Mouse (Mus musculus) hindbrain, postnatal 0 days (tissue): Measurements from ENCODE around the gene Cse1l. TPM values are rescaled to one million over a fixed set of nuclear protein-coding genes. Genes with fewer than 3 reads are reported as not detected.
A peak's percentile ranks its signal among the peaks of the same experiment; 100 is the strongest.

Experiments used
- ATAC-seq: fragments of 200-750 bp; cut with Nextera tagmentation; 2 replicates; pipeline ENCODE4 v1.8.0; 2017; ENCODE audit warnings: mild to moderate bottlenecking, moderate TSS enrichment, moderate library complexity
- DNase-seq: peaks from one replicate; pipeline ENCODE4 v3.0.0-alpha.2; 2015; ENCODE audit warnings: low spot score
- H3K27ac ChIP-seq: fragments of 300-500 bp; sonication (generic); 2 replicates; pipeline ENCODE4 v1.5.1; 2014; ENCODE audit warnings: mild to moderate bottlenecking
- H3K27me3 ChIP-seq: fragments of 300-500 bp; sonication (generic); 2 replicates; pipeline ENCODE4 v1.6.1; 2014; ENCODE audit warnings: low read length, mixed read lengths; ENCODE audit not compliant: insufficient read depth
- H3K36me3 ChIP-seq: fragments of 300-500 bp; sonication (generic); 2 replicates; pipeline ENCODE4 v1.6.1; 2014; ENCODE audit warnings: low read length, mixed read lengths; ENCODE audit not compliant: insufficient read depth
- H3K4me1 ChIP-seq: fragments of 300-500 bp; sonication (generic); 2 replicates; pipeline ENCODE4 v1.6.1; 2014; ENCODE audit warnings: antibody characterized with exemption, low read length, mixed read lengths; ENCODE audit not compliant: insufficient read depth
- H3K4me2 ChIP-seq: fragments of 300-500 bp; sonication (generic); 2 replicates; pipeline ENCODE4 v1.6.1; 2014; ENCODE audit warnings: low read depth, mild to moderate bottlenecking, low read length, moderate library complexity, mixed read lengths
- H3K4me3 ChIP-seq: fragments of 300-500 bp; sonication (generic); 2 replicates; pipeline ENCODE4 v1.5.1; 2014; ENCODE audit warnings: low read length
- H3K9ac ChIP-seq: fragments of 300-500 bp; sonication (generic); replicated peaks from 2 replicates; pipeline ENCODE4 v1.6.1; 2014; ENCODE audit warnings: mild to moderate bottlenecking, low read length, moderate library complexity, mixed read lengths
- H3K9me3 ChIP-seq: fragments of 300-500 bp; sonication (generic); 2 replicates; pipeline ENCODE4 v1.6.1; 2016; ENCODE audit warnings: low read length, mixed read lengths
- CTCF ChIP-seq: IDR thresholded peaks from 2 replicates; pipeline ENCODE4 v1.5.1; 2016; ENCODE audit warnings: antibody characterized with exemption, control low read depth, low read depth
- WGBS: fragments of 180-500 bp; shearing (Covaris S2); extraction: QIAGEN DNeasy Blood & Tissue Kit; methylation state at CpG from one replicate; pipeline ENCODE4 v1.1.7; 2014; 5-methylcytosine and 5-hydroxymethylcytosine counted together
- polyA plus RNA-seq: library from polyadenylated mRNA; unstranded; fragments of >200 nt; fragmentation: Nextera tagmentation; extraction: Ambion mirVana; gene quantifications from 2 replicates; pipeline ENCODE4 v1.2.1, GENCODE M21; 2015
- total RNA-seq: library from RNA; depleted of rRNA; stranded (reverse); fragments of >200 nt; gene quantifications from 2 replicates; pipeline ENCODE4 v1.2.3, GENCODE M21; 2014

The Cse1l gene
- total and polyA plus RNA-seq, 2 experiments from 2014 or later: 68.1 to 78.7 TPM

- Histone ChIP-seq H3K9ac (no peak overlapping the region), H3K4me1 (no peaks in the 10 kb centered on the region), H3K4me2 (no peak overlapping the region), H3K27me3 (no peaks in the 10 kb centered on the region), H3K4me3 (no peak overlapping the region), H3K36me3 (peaks cover 75% of the 10 kb centered on the region), H3K9me3 (no peaks in the 10 kb centered on the region), H3K27ac (no peak overlapping the region)
- ATAC-seq: no peak
- no peak for TF ChIP-seq CTCF
- 80% methylated on average over 1 of the region's 1 CpGs for WGBS
- no peak for DNase-seq
Measured at GRCm38 (mm10) chr2:166948246-166948645, 42.4 kb downstream of the Cse1l start.

GRCm38 (mm10) chr2:166948936-166949335 is 43.1 kb downstream of the Cse1l start:
- 88% methylated on average over 10 of the region's 10 CpGs for WGBS
- ATAC-seq (no peak), DNase-seq (no peak)
- TF ChIP-seq CTCF: no peak
- no peaks in the 10 kb centered on the region for H3K27me3 ChIP-seq
- H3K27ac ChIP-seq: no peak overlapping the region
- H3K9ac ChIP-seq: no peak overlapping the region
- peaks cover 75% of the 10 kb centered on the region for H3K36me3 ChIP-seq
- H3K4me2 ChIP-seq: no peak overlapping the region
- H3K4me3 ChIP-seq: no peak overlapping the region
- H3K4me1 ChIP-seq: no peaks in the 10 kb centered on the region
- no peaks in the 10 kb centered on the region for H3K9me3 ChIP-seq

- Histone ChIP-seq H3K36me3 (peaks cover 76% of the 10 kb centered on the region), H3K27ac (no peak overlapping the region), H3K27me3 (no peaks in the 10 kb centered on the region)
Measured at GRCm38 (mm10) chr2:166950853-166951648, 45.2 kb downstream of the Cse1l start.

GRCm38 (mm10) chr2:166952151-166952550 is 46.3 kb downstream of the Cse1l start:
- H3K4me1 ChIP-seq: no peaks in the 10 kb centered on the region
- peaks cover 73% of the 10 kb centered on the region for H3K36me3 ChIP-seq
- no peak overlapping the region for H3K9ac ChIP-seq
- no peak overlapping the region for H3K27ac ChIP-seq
- DNase-seq (no peak), ATAC-seq (no peak)
- TF ChIP-seq CTCF: no peak
- H3K4me3 ChIP-seq: no peak overlapping the region
- H3K27me3 ChIP-seq: no peaks in the 10 kb centered on the region
- H3K9me3 ChIP-seq: no peaks in the 10 kb centered on the region
- 80% methylated on average over 6 of the region's 6 CpGs for WGBS
- H3K4me2 ChIP-seq: no peak overlapping the region

More at GRCm38 (mm10) chr2:166950853-166951648, 45.2 kb downstream of the Cse1l start:
- TF ChIP-seq CTCF: peak; percentile 31; the same call in 1 of the 2 replicates
- WGBS: 63% methylated on average over 14 of the region's 14 CpGs
- no peak overlapping the region for H3K4me2 ChIP-seq
- no peak overlapping the region for H3K4me3 ChIP-seq
- H3K9ac ChIP-seq: no peak overlapping the region
- ATAC-seq: no peak
- H3K4me1 ChIP-seq: no peaks in the 10 kb centered on the region
- H3K9me3 ChIP-seq: no peaks in the 10 kb centered on the region
- DNase-seq: peak; percentile 74

- peaks cover 39% of the 10 kb centered on the region for H3K36me3 ChIP-seq
- H3K27me3 ChIP-seq: no peaks in the 10 kb centered on the region
- no peak overlapping the region for H3K9ac ChIP-seq
- TF ChIP-seq CTCF: peak; percentile 56
- ATAC-seq (no peak), DNase-seq (peak; percentile 65)
- H3K27ac ChIP-seq: no peak overlapping the region
- no peak overlapping the region for H3K4me2 ChIP-seq
- WGBS: 55% methylated on average over 7 of the region's 7 CpGs
- no peaks in the 10 kb centered on the region for H3K4me1 ChIP-seq
- H3K4me3 ChIP-seq: no peak overlapping the region
- no peaks in the 10 kb centered on the region for H3K9me3 ChIP-seq
Measured at GRCm38 (mm10) chr2:166956805-166957204, 51.0 kb downstream of the Cse1l start.

- 62% methylated on average over 8 of the region's 8 CpGs for WGBS
Measured at GRCm38 (mm10) chr2:166960648-166961330, 54.9 kb downstream of the Cse1l start.

GRCm38 (mm10) chr2:166963257-166963656 is 57.4 kb downstream of the Cse1l start:
- ATAC-seq: no peak

More at GRCm38 (mm10) chr2:166960648-166961330, 54.9 kb downstream of the Cse1l start:
- H3K4me3 ChIP-seq: no peak overlapping the region
- no peak overlapping the region for H3K27ac ChIP-seq
- no peak for ATAC-seq
- TF ChIP-seq CTCF: no peak
- H3K27me3 ChIP-seq: no peaks in the 10 kb centered on the region
- H3K4me2 ChIP-seq: no peak overlapping the region
- H3K4me1 ChIP-seq: no peaks in the 10 kb centered on the region
- no peak overlapping the region for H3K9ac ChIP-seq
- no peaks in the 10 kb centered on the region for H3K9me3 ChIP-seq
- no peak for DNase-seq
- H3K36me3 ChIP-seq: peaks cover 14% of the 10 kb centered on the region

More at GRCm38 (mm10) chr2:166963257-166963656, 57.4 kb downstream of the Cse1l start:
- WGBS: 88% methylated on average over 8 of the region's 8 CpGs
- Histone ChIP-seq H3K4me2 (no peak overlapping the region), H3K36me3 (peaks cover 14% of the 10 kb centered on the region), H3K27ac (no peak overlapping the region), H3K4me1 (no peaks in the 10 kb centered on the region), H3K27me3 (no peaks in the 10 kb centered on the region), H3K9me3 (no peaks in the 10 kb centered on the region), H3K9ac (no peak overlapping the region), H3K4me3 (no peak overlapping the region)
- DNase-seq: no peak
- TF ChIP-seq CTCF: no peak
